Mouse (Mus musculus) hindbrain, embryonic 16.5 days (tissue): ENCODE measurements around the gene Rars. TPM values are rescaled to one million over a fixed set of nuclear protein-coding genes. Genes with fewer than 3 reads are reported as not detected.
A peak's percentile ranks its signal among the peaks of the same experiment; 100 is the strongest.
"Not testable (repeated sequence)": the region's sequence is repeated elsewhere in the genome, so short reads cannot be mapped to it uniquely, and the experiment has no call there.

Experiments used
- ATAC-seq: fragments of 200-750 bp; cut with Nextera tagmentation; 2 replicates; pipeline ENCODE4 v1.8.0; 2017; ENCODE audit warnings: moderate TSS enrichment, moderate library complexity
- H3K27ac ChIP-seq: fragments of 300-500 bp; sonication (generic); 2 replicates; pipeline ENCODE4 v1.5.1; 2014; ENCODE audit warnings: low read depth, mild to moderate bottlenecking, control low read depth, low read length, moderate library complexity
- H3K27me3 ChIP-seq: fragments of 300-500 bp; sonication (generic); replicated peaks from 2 replicates; pipeline ENCODE4 v1.6.1; 2014; ENCODE audit warnings: low read length; ENCODE audit not compliant: control insufficient read depth, insufficient read depth
- H3K36me3 ChIP-seq: fragments of 300-500 bp; sonication (generic); 2 replicates; pipeline ENCODE4 v1.6.1; 2014; ENCODE audit warnings: mild to moderate bottlenecking, low read length, moderate library complexity, mixed read lengths; ENCODE audit not compliant: control insufficient read depth, insufficient read depth
- H3K4me1 ChIP-seq: fragments of 300-500 bp; sonication (generic); 2 replicates; pipeline ENCODE4 v1.6.1; 2014; ENCODE audit warnings: low read depth, low read length; ENCODE audit not compliant: control insufficient read depth, insufficient read depth
- H3K4me2 ChIP-seq: fragments of 300-500 bp; sonication (generic); 2 replicates; pipeline ENCODE4 v1.6.1; 2014; ENCODE audit warnings: mild to moderate bottlenecking, low read length, control low read depth, moderate library complexity
- H3K4me3 ChIP-seq: fragments of 300-500 bp; sonication (generic); 2 replicates; pipeline ENCODE4 v1.5.1; 2014; ENCODE audit warnings: mild to moderate bottlenecking, low read length, control low read depth, moderate library complexity
- H3K9ac ChIP-seq: fragments of 300-500 bp; sonication (generic); 2 replicates; pipeline ENCODE4 v1.6.1; 2014; ENCODE audit warnings: low read depth, mild to moderate bottlenecking, control low read depth, low read length, moderate library complexity
- H3K9me3 ChIP-seq: fragments of 300-500 bp; sonication (generic); 2 replicates; pipeline ENCODE4 v1.6.1; 2014; ENCODE audit warnings: mild to moderate bottlenecking, low read length, moderate library complexity; ENCODE audit not compliant: control insufficient read depth
- WGBS: fragments of 180-500 bp; shearing (Covaris S2); extraction: QIAGEN DNeasy Blood & Tissue Kit; methylation state at CpG from one replicate; pipeline ENCODE4 v1.1.7; 2014; 5-methylcytosine and 5-hydroxymethylcytosine counted together
- polyA plus RNA-seq: library from polyadenylated mRNA; unstranded; fragments of >200 nt; fragmentation: Nextera tagmentation; extraction: Ambion mirVana; gene quantifications from 2 replicates; pipeline ENCODE4 v1.2.1, GENCODE M21; 2015

Rars gene
- polyA plus RNA-seq, 1 experiment from 2014 or later = 70.3 TPM

DNA sequence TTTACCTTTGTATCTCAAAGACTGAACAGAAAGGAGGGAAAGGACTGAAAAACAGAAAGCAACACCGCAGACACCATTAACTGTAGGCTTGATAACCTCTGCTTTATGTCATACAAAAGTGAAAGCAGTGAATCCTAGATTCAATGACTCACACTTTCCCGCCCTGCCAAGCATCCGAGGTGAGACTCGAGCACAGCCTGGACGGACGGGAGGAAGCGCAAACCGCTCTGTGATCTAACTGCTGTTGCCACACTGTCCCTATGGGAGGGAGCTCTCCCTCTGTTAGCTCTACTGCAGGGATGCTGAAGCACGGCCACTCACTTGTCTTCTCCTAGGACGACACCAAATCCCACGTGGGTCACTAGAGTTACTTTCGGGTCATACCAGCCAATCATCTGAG, 18.0 kb downstream of the Rars start:
- ATAC-seq = no peak
- H3K4me2 ChIP-seq = no peak overlapping the region
- H3K9me3 ChIP-seq = no peaks in the 10 kb centered on the region
- no peaks in the 10 kb centered on the region for H3K27me3 ChIP-seq
- H3K36me3 ChIP-seq = peaks cover 59% of the 10 kb centered on the region
- 94% methylated on average over 12 of the region's 12 CpGs for WGBS
- no peaks in the 10 kb centered on the region for H3K4me1 ChIP-seq
- H3K27ac ChIP-seq = no peak overlapping the region
- no peak overlapping the region for H3K9ac ChIP-seq
- no peak overlapping the region for H3K4me3 ChIP-seq

DNA sequence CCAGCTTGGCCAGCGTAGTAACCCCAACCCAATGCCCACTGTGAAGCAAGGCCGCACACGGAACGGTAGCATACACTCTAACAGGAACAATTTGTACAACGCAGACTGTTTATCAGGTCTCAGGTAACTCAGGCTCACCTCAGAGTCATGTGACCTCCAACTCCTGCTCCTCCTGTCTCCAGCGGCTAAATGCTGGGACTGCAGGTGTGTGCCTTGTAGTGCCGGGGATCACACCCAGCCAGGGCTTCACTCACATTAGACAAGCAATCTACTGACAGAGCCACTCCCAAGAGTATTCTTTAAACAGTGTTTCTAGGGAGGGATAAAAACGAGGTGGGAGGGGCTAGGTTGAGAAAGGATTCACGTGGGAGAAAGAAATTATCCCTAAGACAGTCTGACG, 22.8 kb downstream of the Rars start:
- no peak overlapping the region for H3K4me2 ChIP-seq
- no peak for ATAC-seq
- no peaks in the 10 kb centered on the region for H3K9me3 ChIP-seq
- WGBS = 84% methylated on average over 10 of the region's 10 CpGs
- no peaks in the 10 kb centered on the region for H3K4me1 ChIP-seq
- H3K27me3 ChIP-seq = no peaks in the 10 kb centered on the region
- H3K27ac ChIP-seq = no peak overlapping the region
- H3K36me3 ChIP-seq = peaks cover 59% of the 10 kb centered on the region
- H3K9ac ChIP-seq = no peak overlapping the region
- no peak overlapping the region for H3K4me3 ChIP-seq

DNA sequence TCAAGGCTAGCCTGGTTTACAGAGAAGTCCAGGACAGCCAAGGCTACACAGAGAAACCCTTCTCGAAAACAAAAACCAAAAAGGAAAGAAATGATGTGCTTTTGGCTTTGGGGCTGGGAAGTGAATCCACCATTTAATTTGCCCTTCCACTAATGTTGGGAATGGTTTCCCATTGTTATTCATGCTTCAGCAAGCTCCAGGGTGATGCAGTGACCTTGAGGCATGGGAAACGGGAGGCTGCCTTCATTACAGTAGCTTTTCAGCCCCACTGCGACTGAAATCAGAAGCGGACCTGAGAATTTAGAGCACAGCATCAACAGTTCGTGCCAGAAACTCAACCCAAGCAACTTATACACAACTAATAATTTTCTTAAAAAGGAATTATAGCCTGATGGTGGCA, 33.0 kb downstream of the Rars start:
- Histone ChIP-seq H3K9ac (no peak overlapping the region), H3K4me2 (no peak overlapping the region), H3K9me3 (no peaks in the 10 kb centered on the region), H3K4me1 (peaks cover 11% of the 10 kb centered on the region), H3K27me3 (peaks cover 2% of the 10 kb centered on the region; the same call in 1 of the 2 replicates), H3K27ac (no peak overlapping the region), H3K36me3 (no peaks in the 10 kb centered on the region), H3K4me3 (no peak overlapping the region)
- no peak for ATAC-seq
- 81% methylated on average over 5 of the region's 5 CpGs for WGBS

DNA sequence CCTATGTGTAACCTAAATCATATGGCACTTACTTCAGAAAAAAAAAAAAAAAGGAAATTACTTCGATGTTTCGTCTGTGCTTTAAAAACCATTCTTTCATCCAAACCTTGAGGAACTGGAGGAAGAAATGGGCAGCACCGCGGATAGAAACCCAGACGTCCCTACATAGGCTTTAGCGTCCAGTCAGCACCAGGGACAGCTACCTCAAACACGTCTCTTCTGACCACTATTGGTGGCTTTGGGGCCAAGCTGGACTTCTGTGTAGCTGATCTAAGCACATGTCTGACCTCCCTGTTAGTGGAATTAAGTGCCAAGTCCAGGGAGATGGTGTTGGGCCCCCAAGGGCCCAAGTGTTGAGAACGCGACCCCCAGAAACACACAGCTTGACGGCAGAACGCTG, 35.4 kb downstream of the Rars start, which contains the start of gene Fbll1:
Fbll1 (minus strand) TSS at position 11 of the 400 bp plus-strand sequence.
- ATAC-seq = peak; percentile 37; the same call in 1 of the 2 replicates
- Histone ChIP-seq H3K27ac (peak within 1 kb of the TSS; percentile 91), H3K9ac (peak within 1 kb of the TSS; percentile 83), H3K4me3 (peak within 1 kb of the TSS; percentile 76), H3K27me3 (peaks cover 4% of the 10 kb centered on the region), H3K9me3 (no peaks in the 10 kb centered on the region), H3K4me1 (peaks cover 11% of the 10 kb centered on the region), H3K4me2 (peak within 1 kb of the TSS; percentile 54), H3K36me3 (no peaks in the 10 kb centered on the region)
- WGBS = 5% methylated on average over 11 of the region's 11 CpGs

DNA sequence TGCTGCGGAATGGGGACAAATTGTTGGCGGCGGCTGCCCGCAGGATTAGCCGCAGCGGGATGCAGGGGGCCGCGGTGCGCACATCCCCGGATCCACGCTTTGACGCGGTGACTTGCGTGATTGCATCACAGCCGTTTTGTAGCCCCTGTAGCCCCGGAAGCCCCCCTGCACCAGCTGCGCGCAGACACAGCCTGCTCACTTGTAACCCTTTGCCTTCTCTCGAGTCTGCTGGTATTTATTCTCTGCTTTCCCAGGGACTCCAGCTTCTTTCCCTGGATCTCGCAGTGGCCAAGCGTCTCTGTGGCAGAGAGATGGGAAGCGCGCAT, 35.8 kb downstream of the Rars start:
- WGBS = under 1% methylated on average over 23 of the region's 23 CpGs
- Histone ChIP-seq H3K36me3 (no peaks in the 10 kb centered on the region), H3K27me3 (peaks cover 4% of the 10 kb centered on the region)

DNA sequence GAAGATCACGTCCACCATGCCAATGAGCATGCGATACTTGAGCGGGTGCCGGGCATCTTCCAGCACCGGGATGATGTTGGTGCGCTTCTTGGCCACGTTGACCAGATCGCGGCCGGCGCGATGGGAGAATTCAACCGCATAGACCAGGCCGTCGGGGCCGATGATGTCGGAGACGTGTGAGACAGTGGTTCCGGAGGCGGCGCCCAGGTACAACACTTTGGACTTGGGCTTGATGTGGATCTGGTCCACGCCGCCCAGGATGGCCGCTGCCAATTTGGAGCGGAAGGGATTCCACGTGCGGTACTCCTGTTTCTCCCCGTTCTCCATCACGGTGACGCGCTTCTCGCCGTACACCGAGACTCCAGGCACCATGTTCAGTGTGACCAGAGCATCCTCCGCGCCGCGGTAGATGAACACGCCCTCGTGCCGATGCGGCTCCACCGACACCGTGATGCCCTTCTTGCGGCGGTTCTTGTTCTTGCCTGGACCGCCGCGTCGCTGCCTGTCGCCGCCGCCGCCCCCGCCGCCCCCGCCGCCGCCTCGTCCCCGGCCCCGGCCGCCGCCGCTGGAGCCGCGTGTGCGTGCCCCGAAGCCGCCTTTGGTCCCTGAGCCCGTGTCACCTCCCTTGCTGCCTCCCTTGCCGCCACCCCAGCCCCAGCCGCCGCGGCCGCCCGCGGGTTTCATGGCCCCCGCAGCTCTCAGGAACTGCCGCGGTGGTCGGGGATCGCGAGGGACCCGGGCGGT, 36.4 kb downstream of the Rars start:
- 1% methylated on average over 72 of the region's 86 CpGs for WGBS
- H3K27me3 ChIP-seq = peaks cover 4% of the 10 kb centered on the region
- peak overlapping the region; percentile 76 for H3K4me3 ChIP-seq
- H3K36me3 ChIP-seq = no peaks in the 10 kb centered on the region
- H3K27ac ChIP-seq = peak overlapping the region; percentile 91
- no peaks in the 10 kb centered on the region for H3K9me3 ChIP-seq
- peaks cover 11% of the 10 kb centered on the region for H3K4me1 ChIP-seq
- peak overlapping the region; percentile 54 for H3K4me2 ChIP-seq
- ATAC-seq = peak; percentile 77
- peak overlapping the region; percentile 83 for H3K9ac ChIP-seq

More for the DNA sequence above, 35.8 kb downstream of the Rars start:
- peaks cover 11% of the 10 kb centered on the region for H3K4me1 ChIP-seq
- no peaks in the 10 kb centered on the region for H3K9me3 ChIP-seq
- peak overlapping the region; percentile 91 for H3K27ac ChIP-seq
- peak; percentile 97 for ATAC-seq
- H3K9ac ChIP-seq = peak overlapping the region; percentile 83
- peak overlapping the region; percentile 76 for H3K4me3 ChIP-seq
- peak overlapping the region; percentile 54 for H3K4me2 ChIP-seq

DNA sequence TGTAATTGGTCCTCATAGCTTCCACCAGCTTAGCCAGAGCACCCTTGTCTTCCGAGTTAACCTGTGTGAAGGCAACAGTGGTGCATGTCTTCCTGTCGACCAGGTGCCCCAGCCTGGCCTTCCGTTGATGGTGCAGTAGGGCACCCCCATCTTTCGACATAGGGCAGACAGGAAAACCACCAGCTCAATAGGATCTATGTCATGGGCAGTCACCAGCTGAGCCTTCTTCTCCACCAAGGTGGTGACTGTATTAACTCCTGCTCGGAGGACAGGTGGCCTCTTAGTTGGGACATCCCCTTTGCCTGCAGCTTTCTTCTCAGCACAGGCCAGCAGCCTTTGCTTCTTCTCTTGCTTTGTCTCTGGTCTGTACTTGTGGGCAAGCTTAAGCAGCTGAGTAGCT, 41.5 kb downstream of the Rars start:
- not testable (repeated sequence) for ATAC-seq, H3K9me3 ChIP-seq, H3K4me2 ChIP-seq, H3K4me3 ChIP-seq, H3K4me1 ChIP-seq, H3K36me3 ChIP-seq, H3K9ac ChIP-seq, H3K27me3 ChIP-seq, H3K27ac ChIP-seq
- 87% methylated on average over 5 of the region's 5 CpGs for WGBS

DNA sequence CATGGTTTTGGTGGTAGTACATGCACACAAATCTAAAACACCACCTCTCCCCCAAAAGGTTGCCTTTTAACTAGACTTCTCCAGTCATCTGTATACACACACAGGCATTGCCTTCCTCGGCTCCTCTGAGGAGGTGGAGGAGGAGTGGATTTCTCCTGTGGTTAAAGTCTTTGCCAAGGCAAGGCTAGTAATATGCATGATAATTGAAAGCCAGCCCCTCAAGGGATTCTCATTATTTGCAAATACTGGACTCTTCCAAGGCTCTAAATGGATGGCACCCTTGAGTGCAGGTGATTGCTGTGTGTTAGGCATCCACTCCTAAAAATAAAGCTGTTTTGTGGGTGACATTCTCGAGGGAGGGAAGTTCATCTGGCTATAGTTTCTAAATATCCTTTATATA, 45.9 kb downstream of the Rars start:
- Histone ChIP-seq H3K27me3 (no peaks in the 10 kb centered on the region), H3K36me3 (peaks cover 19% of the 10 kb centered on the region), H3K4me3 (no peak overlapping the region), H3K4me1 (no peaks in the 10 kb centered on the region), H3K9me3 (no peaks in the 10 kb centered on the region), H3K4me2 (no peak overlapping the region), H3K27ac (no peak overlapping the region), H3K9ac (no peak overlapping the region)
- no peak for ATAC-seq
- WGBS = 52% methylated on average over 2 of the region's 2 CpGs

DNA sequence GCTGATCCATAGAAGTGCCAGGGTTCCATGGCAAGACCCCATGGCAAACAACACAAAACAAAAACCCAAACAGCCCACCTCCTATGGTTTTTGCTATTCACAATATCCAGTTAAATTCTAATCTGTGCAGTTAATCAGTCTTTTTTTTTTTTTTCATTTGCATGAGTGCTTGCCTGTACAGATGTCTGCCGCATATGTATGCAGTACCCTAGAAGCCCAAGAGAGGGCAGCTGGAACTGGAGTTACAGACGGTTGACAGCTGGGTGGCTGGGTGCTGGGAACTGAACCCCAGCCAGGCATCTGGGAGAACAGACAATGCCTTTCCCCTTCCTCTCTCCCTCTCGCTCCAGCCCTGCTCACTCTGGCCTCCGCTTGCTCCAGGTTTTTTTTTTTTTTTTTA, 49.8 kb downstream of the Rars start:
- Histone ChIP-seq H3K4me3 (no peak overlapping the region), H3K36me3 (peaks cover 35% of the 10 kb centered on the region), H3K27me3 (no peaks in the 10 kb centered on the region), H3K27ac (no peak overlapping the region), H3K9me3 (no peaks in the 10 kb centered on the region), H3K4me2 (no peak overlapping the region), H3K4me1 (no peaks in the 10 kb centered on the region), H3K9ac (no peak overlapping the region)
- no peak for ATAC-seq
- 98% methylated on average over 4 of the region's 4 CpGs for WGBS
